Mouse (Mus musculus) brown adipose tissue, adult 24 weeks (tissue): ENCODE measurements around the gene Smim11. TPM values are rescaled to one million over a fixed set of nuclear protein-coding genes. Genes with fewer than 3 reads are reported as not detected.

ENCODE experiments used
- H3K27ac ChIP-seq: fragments of 200-500 bp; replicated peaks from 2 replicates; pipeline ENCODE4 v1.5.1; 2012; ENCODE audit warnings: low read depth, mild to moderate bottlenecking, low read length
- H3K4me1 ChIP-seq: fragments of 200-500 bp; 2 replicates; pipeline ENCODE4 v1.6.1; 2012; ENCODE audit warnings: low read length, mixed read lengths; ENCODE audit not compliant: control insufficient read depth, insufficient read depth, insufficient read length
- H3K4me3 ChIP-seq: fragments of 200-500 bp; 2 replicates; pipeline ENCODE4 v1.5.1; 2012; ENCODE audit warnings: low read depth, mild to moderate bottlenecking, low read length, moderate library complexity; ENCODE audit not compliant: insufficient read depth
- polyA plus RNA-seq: library from polyadenylated mRNA; stranded (reverse); fragments of >200 nt; gene quantifications from 2 replicates; pipeline ENCODE4 v1.2.4, GENCODE M21; 2012; ENCODE audit not compliant: missing spikeins, insufficient read depth, insufficient read length

The Smim11 gene
- polyA plus RNA-seq, 1 experiment = 158 TPM

DNA sequence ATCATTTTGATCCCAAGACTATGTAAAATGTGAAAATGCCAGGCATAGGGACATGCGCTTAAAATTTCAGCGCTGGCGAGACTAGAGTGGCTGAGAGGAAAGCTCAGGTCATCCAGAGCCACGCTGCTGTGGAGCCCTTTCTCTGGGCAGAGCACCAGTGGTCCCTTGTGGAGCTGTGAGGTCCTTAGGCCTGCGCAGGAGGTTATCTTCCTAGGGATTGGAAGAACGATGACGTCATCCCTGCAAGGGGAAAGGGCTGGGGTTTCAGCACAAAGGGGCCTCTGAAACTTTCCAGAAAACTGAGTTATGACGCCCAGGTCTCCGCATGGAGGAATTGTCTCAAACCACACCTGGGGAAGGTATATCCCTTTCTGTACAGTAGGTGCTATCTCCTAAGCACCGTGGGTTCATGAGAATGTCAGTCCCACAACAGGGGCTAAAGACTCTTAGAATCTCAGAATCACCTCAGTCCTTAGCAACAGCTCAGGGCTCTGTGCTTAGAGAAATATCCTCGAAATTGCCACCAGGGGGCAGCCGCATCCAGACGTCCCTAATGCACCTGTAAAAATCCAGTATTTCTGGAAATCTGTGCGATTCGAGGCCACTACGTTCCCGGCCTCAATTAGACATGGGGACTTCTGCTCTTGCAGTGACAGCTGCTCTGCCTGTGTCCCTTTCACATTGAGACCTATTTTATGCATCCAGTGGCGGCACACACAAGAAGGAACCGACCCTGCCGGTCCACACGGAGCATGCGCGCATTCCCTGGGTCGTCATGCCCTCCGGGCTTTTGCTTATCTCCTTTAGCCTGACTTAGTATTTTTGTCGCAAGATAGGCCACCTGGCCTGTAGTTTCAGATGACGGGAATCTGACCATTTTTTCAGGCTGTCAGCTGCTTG, 39.8 kb downstream of the Smim11 start:
- no peak overlapping the region for H3K27ac ChIP-seq
- H3K4me1 ChIP-seq = no peaks in the 10 kb centered on the region

DNA sequence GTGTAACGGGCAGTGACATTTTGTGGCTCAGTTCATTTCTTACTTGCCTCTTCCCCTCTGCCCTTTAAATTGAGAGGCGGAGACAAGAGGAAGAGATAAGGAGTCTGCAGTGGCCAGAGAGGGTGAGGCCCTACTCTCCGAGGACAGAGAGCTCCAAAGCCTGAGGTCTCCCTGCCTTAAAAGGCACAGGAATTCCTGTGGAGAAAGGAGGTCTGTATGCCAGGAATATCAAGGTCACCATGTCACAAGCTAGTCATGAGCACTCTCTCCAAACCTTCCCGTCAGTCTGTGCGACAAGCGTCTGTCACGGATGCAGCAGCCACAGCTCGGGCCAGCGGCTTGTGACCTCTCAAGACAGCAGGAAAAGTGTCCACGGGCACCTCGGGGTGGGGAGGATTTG, 44.1 kb downstream of the Smim11 start:
- no peak overlapping the region for H3K27ac ChIP-seq
- no peak overlapping the region for H3K4me3 ChIP-seq
- H3K4me1 ChIP-seq = no peaks in the 10 kb centered on the region

More for the DNA sequence above, 39.8 kb downstream of the Smim11 start:
- H3K4me3 ChIP-seq = peak overlapping the region; percentile 29; the same call in 1 of the 2 replicates

DNA sequence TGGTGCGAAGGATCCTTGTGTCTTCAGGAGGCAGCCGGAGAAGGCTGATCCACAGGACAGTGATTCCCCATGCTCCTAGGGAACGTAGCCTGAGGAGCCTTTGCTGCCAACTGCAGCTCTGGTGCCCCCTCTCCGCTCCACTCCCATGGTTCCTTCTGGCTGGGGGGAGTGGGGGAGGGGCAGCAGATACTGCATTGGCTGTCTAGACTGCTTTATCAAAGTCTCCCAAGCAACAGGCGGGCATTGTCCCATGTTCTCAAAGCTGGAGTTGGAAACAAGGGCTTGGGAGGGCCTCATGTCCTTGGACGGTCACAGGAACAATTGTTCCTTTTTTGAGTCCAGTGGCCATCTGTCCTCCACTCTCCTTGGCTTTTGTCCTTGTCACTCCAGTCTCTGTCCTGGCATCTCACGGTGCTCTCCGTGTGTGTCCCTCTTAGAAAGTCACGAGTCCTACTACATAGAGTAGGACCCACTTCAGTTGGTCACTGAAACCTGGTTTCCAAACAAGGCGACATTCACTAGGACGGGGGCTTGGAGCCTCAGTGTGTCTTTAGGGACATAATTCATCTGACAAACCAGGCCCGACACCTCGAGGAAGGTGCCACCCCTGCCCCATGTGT, 45.3 kb downstream of the Smim11 start:
- H3K4me3 ChIP-seq = no peak overlapping the region
- no peak overlapping the region for H3K27ac ChIP-seq
- no peaks in the 10 kb centered on the region for H3K4me1 ChIP-seq

DNA sequence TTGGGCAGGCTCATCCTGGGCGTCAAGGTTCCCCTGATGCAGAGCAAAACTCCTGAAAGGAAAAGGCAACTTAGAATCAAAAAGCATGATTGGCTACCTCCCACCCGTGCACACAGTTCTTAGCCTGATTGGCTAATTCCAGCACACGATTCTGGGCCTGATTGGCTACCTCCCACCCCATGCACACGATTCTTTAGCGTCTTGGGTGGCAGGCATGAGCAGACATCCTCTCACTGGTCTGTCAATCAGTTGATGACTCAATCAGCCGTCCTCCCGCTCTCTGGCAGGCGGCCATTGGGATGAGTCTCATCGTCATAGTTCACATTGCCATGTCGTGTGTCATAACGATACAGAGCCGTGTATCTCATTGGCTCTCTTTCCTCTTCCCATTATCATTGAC, 47.9 kb downstream of the Smim11 start:
- H3K4me3 ChIP-seq = no peak overlapping the region
- peaks cover 3% of the 10 kb centered on the region for H3K4me1 ChIP-seq
- no peak overlapping the region for H3K27ac ChIP-seq

DNA sequence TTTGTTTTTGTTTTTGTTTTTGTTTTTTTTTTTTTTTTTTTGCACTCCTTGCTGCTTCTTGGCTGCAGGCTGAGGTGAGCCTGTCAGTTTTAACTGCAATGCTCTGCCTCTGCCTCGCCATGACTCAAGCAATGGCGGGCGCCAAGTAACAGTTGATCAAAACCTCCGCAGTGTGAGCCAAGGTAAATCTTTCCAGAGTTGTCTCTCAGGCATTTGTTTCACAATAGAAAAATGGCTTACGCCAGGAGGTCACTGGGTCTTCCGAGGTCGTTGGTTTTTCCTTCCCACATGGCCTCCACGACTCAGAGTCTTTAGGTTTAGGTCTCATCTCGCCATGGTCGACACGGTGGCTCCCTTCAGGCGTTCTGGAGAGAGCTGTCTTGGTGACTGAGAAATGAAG, 52.2 kb downstream of the Smim11 start:
- H3K27ac ChIP-seq = peak overlapping the region; percentile 64
- peaks cover 6% of the 10 kb centered on the region for H3K4me1 ChIP-seq
- no peak overlapping the region for H3K4me3 ChIP-seq

DNA sequence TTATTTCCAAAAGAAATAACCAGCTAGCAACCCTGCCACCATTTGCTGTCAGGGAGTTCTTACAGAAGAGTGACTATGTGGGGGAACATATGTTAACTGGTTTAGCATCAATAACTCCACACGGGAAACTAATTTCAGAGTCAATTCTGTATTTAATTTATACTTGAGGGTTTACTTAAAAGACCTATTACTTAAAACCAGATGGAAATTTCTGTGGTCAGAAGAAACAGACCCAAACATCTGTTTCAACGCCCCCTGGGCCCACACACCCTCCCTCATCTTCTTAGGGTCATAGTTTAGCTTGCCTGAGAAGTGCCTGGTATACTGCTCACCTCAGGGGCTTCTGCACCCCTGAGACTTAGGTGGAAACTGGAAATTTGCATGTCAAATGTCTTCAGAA, 52.8 kb downstream of the Smim11 start:
- peak overlapping the region; percentile 64 for H3K27ac ChIP-seq
- peaks cover 6% of the 10 kb centered on the region for H3K4me1 ChIP-seq
- no peak overlapping the region for H3K4me3 ChIP-seq

DNA sequence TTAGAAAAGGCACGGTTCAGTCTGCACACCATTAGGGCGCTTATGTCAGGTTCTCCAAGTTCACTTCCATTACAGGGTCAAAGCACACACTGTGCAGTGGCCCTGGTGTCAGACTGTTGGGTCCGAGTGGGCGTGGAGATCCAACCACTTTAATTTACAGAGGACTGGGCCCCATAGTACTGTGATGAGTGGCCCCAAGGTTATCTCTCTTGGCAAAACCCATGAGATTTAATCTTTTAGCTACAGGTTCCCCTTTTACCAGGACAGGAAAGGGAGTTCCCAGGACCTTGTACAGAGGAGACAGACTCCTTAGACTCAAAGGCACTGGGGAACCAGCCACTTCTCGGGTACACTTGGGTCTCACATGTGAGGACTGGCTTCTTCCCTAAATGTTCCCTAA, 54.3 kb downstream of the Smim11 start:
- Histone ChIP-seq H3K27ac (no peak overlapping the region), H3K4me1 (peaks cover 6% of the 10 kb centered on the region)

DNA sequence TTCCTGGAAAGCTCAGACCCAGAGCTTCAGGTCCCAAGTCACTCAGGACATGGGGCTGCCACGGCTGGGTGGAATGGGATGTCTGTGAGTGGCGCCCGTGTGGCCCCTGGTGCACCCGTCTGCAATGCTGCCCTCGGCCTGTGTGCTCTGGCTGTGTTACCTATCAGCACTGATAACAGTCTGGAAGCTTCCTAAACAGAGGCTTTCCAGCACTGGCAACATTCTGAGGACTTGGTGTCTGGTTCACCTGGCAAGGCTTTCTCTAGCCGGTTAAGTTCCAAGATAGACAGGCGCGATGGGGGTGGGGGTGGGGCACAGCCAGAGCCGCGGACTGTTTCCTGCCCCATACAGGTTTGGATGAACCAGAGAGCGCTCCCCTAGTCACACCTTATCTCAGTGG, 54.9 kb downstream of the Smim11 start:
- H3K4me1 ChIP-seq = peaks cover 6% of the 10 kb centered on the region
- no peak overlapping the region for H3K4me3 ChIP-seq
- H3K27ac ChIP-seq = no peak overlapping the region

More for the DNA sequence above, 54.3 kb downstream of the Smim11 start:
- H3K4me3 ChIP-seq = no peak overlapping the region

DNA sequence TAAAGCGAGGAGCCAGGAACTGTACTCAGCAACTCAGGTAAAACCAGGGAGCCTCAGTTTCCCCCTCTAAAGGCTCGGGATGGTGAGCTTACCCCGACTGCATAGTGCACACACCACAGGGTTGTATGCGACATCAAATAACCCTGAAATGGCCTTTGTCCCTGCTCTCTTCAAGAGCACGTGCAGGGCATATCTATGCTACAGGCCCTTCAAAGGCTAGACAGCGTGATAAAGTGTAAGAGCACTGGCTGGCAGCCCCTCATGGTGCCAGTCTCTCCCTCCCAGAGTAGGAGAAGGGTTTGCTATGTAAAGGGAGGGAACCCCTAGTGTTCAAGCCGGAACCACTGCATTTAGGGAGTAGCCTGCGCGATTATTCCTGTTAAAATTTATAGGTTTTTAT, 55.9 kb downstream of the Smim11 start:
- Histone ChIP-seq H3K27ac (no peak overlapping the region), H3K4me3 (no peak overlapping the region), H3K4me1 (peaks cover 6% of the 10 kb centered on the region)

DNA sequence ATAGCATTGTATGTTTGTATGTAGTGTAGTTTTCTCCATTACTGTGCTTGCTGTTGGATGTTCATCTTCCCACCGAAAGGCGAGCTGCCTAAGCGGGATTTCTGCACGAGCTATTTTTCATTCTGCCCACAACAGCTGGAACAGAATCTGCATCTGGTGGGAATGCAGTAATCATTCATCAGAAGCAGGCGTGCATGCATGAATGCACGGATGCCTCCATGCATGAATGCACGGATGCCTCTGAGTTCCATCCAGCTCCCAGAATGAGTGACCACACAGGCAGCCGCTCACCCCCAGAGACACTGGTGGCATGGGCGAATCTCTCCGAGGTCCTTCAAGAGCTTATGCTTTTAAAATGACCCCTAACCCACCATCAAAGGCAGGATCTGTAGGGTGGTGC, 56.5 kb downstream of the Smim11 start:
- peaks cover 6% of the 10 kb centered on the region for H3K4me1 ChIP-seq
- H3K27ac ChIP-seq = no peak overlapping the region
- H3K4me3 ChIP-seq = no peak overlapping the region

DNA sequence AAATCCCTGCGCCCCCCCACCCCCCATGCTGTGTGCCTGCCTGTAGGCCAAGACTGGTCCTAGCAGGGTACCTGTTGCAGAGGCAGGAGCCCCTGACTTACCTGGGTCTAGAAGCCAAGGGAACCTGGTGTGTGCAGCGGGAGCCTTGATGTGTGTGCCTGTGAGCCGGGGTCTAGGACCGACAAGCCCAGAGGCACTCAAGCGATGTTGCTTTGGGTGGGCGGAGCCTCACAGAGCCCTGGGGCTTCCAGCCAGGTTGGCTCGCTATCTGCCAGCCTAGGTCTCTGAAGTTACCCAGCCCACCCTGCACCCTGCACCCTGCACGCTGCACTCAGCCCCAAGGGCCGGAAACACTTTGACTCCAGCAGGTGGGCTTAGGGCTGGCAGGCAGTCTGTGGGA, 57.6 kb downstream of the Smim11 start:
- Histone ChIP-seq H3K4me1 (peaks cover 3% of the 10 kb centered on the region; the same call in 1 of the 2 replicates), H3K4me3 (no peak overlapping the region), H3K27ac (no peak overlapping the region)

DNA sequence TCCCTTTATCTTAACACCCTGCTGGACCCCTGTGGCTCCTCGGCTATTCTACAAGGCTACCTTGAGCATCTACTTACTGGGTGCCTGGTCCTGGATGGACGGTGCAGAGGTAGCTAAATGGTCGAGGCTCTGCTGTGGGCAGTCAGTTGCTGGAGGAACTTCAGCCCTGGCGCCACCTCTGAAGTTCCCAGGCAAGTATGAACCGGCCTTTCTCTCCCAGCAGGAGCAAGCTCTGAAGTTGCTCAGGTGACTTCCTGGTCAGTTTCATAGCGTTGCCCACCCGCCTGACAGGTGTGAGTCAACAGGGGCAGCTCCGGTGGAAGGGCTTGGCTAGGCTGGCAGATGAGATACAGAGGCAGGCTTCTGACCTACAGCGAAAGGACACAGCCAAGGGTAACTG, 58.1 kb downstream of the Smim11 start, which contains the start of gene Kcne1:
Kcne1 (minus strand) TSS at position 240 of the 400 bp plus-strand sequence.
- H3K27ac ChIP-seq = no peak within 1 kb of the TSS
- H3K4me3 ChIP-seq = no peak within 1 kb of the TSS

DNA sequence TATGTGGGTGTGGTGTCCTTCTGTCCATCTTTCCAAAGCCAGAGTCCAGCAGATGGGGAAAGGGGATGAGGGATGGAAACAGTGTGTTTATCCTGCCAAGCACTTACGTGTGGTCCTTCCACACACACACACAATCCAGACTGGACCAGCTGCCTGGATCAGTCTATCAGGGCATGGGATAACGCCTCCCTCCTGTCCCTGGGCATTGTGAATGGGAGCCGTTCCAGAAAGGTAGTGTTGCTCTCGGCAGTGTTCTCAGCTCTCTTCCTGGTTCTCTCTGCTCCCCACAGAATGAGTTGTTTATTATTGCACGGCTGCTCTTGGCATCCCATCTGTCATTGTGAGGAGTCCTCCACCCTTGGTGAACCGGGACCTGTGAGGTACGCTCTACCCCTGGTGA, 59.6 kb downstream of the Smim11 start:
- Histone ChIP-seq H3K27ac (no peak overlapping the region), H3K4me3 (no peak overlapping the region), H3K4me1 (no peaks in the 10 kb centered on the region)

More for the DNA sequence above, 58.1 kb downstream of the Smim11 start, which contains the start of gene Kcne1:
- peaks cover 3% of the 10 kb centered on the region; the same call in 1 of the 2 replicates for H3K4me1 ChIP-seq
